Mouse (Mus musculus): ENCODE measurements at regions not wholly inside any gene's neighbourhood (a gene's known extent, or its start where the extent isn't known, plus 50 kb on each side); places are given as distances from the start of the nearest gene placed in this dataset.

DNA sequence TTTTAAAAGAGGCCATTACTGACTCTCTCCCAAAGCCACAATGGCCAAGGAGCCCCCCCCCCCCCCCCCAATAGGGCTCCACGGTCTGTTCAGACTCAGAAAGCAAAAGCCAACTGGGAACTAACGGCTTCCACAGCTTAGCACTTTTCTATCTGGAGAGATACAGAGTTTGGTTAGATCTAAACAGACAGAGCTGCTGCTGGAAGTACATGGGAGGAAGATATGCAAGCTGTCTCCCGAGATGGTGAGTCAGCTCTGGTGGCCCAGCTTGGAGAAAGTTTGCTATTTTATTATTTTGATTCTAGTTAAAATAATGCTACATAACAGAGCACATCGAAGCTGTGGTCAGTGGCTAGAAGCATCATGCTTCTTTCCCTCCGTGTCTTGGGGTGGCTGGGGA lies 123.7 kb downstream of the Dhx35 start:
- TF ChIP-seq POLR2A (IDR thresholded peaks at IDR 0.05; ENCODE audit: insufficient read depth, low read depth, low read length), result no peak
- TF ChIP-seq EP300 (IDR thresholded peaks at IDR 0.05; ENCODE audit: insufficient read depth, low read depth, low read length), result no peak
